Mouse (Mus musculus) hindbrain, embryonic 15.5 days (tissue): ENCODE measurements at regions not wholly inside any gene's neighbourhood (a gene's known extent, or its start where the extent isn't known, plus 50 kb on each side); places are given as distances from the start of the nearest gene placed in this dataset.
A peak's percentile ranks its signal among the peaks of the same experiment; 100 is the strongest.

ENCODE experiments used
- ATAC-seq: fragments of 200-750 bp; cut with Nextera tagmentation; 2 replicates; pipeline ENCODE4 v1.8.0; 2017; ENCODE audit warnings: low read depth, moderate number of reproducible peaks, moderate TSS enrichment; ENCODE audit not compliant: low FRiP score
- H3K27ac ChIP-seq: fragments of 300-500 bp; sonication (generic); replicated peaks from 2 replicates; pipeline ENCODE4 v1.5.1; 2015; ENCODE audit warnings: mild to moderate bottlenecking, inconsistent platforms
- H3K27me3 ChIP-seq: fragments of 300-500 bp; sonication (generic); 2 replicates; pipeline ENCODE4 v1.6.1; 2015; ENCODE audit warnings: control low read depth, inconsistent platforms
- H3K36me3 ChIP-seq: fragments of 300-500 bp; sonication (generic); 2 replicates; pipeline ENCODE4 v1.6.1; 2015; ENCODE audit warnings: control low read depth, inconsistent platforms
- H3K4me1 ChIP-seq: fragments of 300-500 bp; sonication (generic); replicated peaks from 2 replicates; pipeline ENCODE4 v1.6.1; 2015; ENCODE audit warnings: control low read depth, inconsistent platforms
- H3K4me2 ChIP-seq: fragments of 300-500 bp; sonication (generic); 2 replicates; pipeline ENCODE4 v1.6.1; 2015; ENCODE audit warnings: moderate library complexity, mild to moderate bottlenecking, inconsistent platforms
- H3K4me3 ChIP-seq: fragments of 300-500 bp; sonication (generic); 2 replicates; pipeline ENCODE4 v1.5.1; 2015; ENCODE audit warnings: mild to moderate bottlenecking, inconsistent platforms
- H3K9ac ChIP-seq: fragments of 300-500 bp; sonication (generic); 2 replicates; pipeline ENCODE4 v1.6.1; 2015; ENCODE audit warnings: inconsistent platforms
- H3K9me3 ChIP-seq: fragments of 300-500 bp; sonication (generic); 2 replicates; pipeline ENCODE4 v1.6.1; 2016; ENCODE audit warnings: control low read depth, inconsistent platforms
- WGBS: fragments of 180-500 bp; shearing (Covaris S2); methylation state at CpG from one replicate; pipeline ENCODE4 v1.1.7; 2015; 5-methylcytosine and 5-hydroxymethylcytosine counted together

GRCm38 (mm10) chr4:55134339-55134738 lies 189.5 kb downstream of the Zfp462 start:
- ATAC-seq = no peak
- H3K27me3 ChIP-seq = no peaks in the 10 kb centered on the region
- H3K27ac ChIP-seq = no peak overlapping the region
- 96% methylated on average over 4 of the region's 4 CpGs for WGBS
- H3K9me3 ChIP-seq = no peaks in the 10 kb centered on the region
- H3K4me2 ChIP-seq = no peak overlapping the region
- peaks cover 9% of the 10 kb centered on the region; the same call in 1 of the 2 replicates for H3K4me1 ChIP-seq
- H3K4me3 ChIP-seq = no peak overlapping the region
- H3K9ac ChIP-seq = no peak overlapping the region
- H3K36me3 ChIP-seq = no peaks in the 10 kb centered on the region

GRCm38 (mm10) chr4:55134791-55135190 lies 189.9 kb downstream of the Zfp462 start:
- H3K27ac ChIP-seq = no peak overlapping the region
- no peaks in the 10 kb centered on the region for H3K9me3 ChIP-seq
- no peak for ATAC-seq
- no peak overlapping the region for H3K9ac ChIP-seq
- peaks cover 9% of the 10 kb centered on the region; the same call in 1 of the 2 replicates for H3K4me1 ChIP-seq
- H3K36me3 ChIP-seq = no peaks in the 10 kb centered on the region
- WGBS = 60% methylated on average over 4 of the region's 4 CpGs
- no peaks in the 10 kb centered on the region for H3K27me3 ChIP-seq
- H3K4me3 ChIP-seq = no peak overlapping the region
- no peak overlapping the region for H3K4me2 ChIP-seq

- peak; percentile 38; the same call in 1 of the 2 replicates for ATAC-seq
- 0 out of 2 replicates have a peak overlapping the region, but pooled peaks have one; percentile 29 for H3K4me2 ChIP-seq
- H3K4me3 ChIP-seq = no peak overlapping the region
- WGBS = 6% methylated on average over 9 of the region's 9 CpGs
- H3K4me1 ChIP-seq = peaks cover 9% of the 10 kb centered on the region; the same call in 1 of the 2 replicates
- H3K9ac ChIP-seq = no peak overlapping the region
- H3K27ac ChIP-seq = no peak overlapping the region
- H3K9me3 ChIP-seq = no peaks in the 10 kb centered on the region
- H3K27me3 ChIP-seq = 0 out of 2 replicates have a peak, but pooled peaks cover 2% of the 10 kb centered on the region
- H3K36me3 ChIP-seq = no peaks in the 10 kb centered on the region
These were observed 191.4 kb downstream of the Zfp462 start for GRCm38 (mm10) chr4:55136283-55136682.

GRCm38 (mm10) chr4:55137781-55138394 lies 193.0 kb downstream of the Zfp462 start:
- Histone ChIP-seq H3K9ac (no peak overlapping the region), H3K36me3 (no peaks in the 10 kb centered on the region), H3K9me3 (no peaks in the 10 kb centered on the region), H3K4me3 (no peak overlapping the region), H3K27me3 (0 out of 2 replicates have a peak, but pooled peaks cover 2% of the 10 kb centered on the region), H3K4me1 (peaks cover 9% of the 10 kb centered on the region; the same call in 1 of the 2 replicates), H3K4me2 (no peak overlapping the region), H3K27ac (no peak overlapping the region)
- WGBS = 94% methylated on average over 2 of the region's 2 CpGs
- ATAC-seq = no peak

- Histone ChIP-seq H3K4me2 (no peak overlapping the region), H3K4me1 (peaks cover 7% of the 10 kb centered on the region), H3K4me3 (no peak overlapping the region), H3K27me3 (0 out of 2 replicates have a peak, but pooled peaks cover 2% of the 10 kb centered on the region), H3K27ac (no peak overlapping the region), H3K9ac (no peak overlapping the region), H3K36me3 (no peaks in the 10 kb centered on the region), H3K9me3 (no peaks in the 10 kb centered on the region)
- ATAC-seq = no peak
These were observed 196.5 kb downstream of the Zfp462 start for GRCm38 (mm10) chr4:55141317-55141716.

GRCm38 (mm10) chr4:55141923-55142732 lies 197.3 kb downstream of the Zfp462 start:
- no peaks in the 10 kb centered on the region; the same call in 1 of the 2 replicates for H3K4me1 ChIP-seq
- H3K27ac ChIP-seq = no peak overlapping the region
- no peak for ATAC-seq
- H3K27me3 ChIP-seq = 0 out of 2 replicates have a peak, but pooled peaks cover 2% of the 10 kb centered on the region
- no peaks in the 10 kb centered on the region for H3K36me3 ChIP-seq
- 80% methylated on average over 8 of the region's 8 CpGs for WGBS
- H3K4me3 ChIP-seq = no peak overlapping the region
- no peaks in the 10 kb centered on the region for H3K9me3 ChIP-seq
- H3K4me2 ChIP-seq = no peak overlapping the region
- H3K9ac ChIP-seq = no peak overlapping the region

GRCm38 (mm10) chr4:55143400-55143799 lies 198.6 kb downstream of the Zfp462 start:
- H3K9ac ChIP-seq = no peak overlapping the region
- no peak overlapping the region for H3K27ac ChIP-seq
- H3K4me3 ChIP-seq = no peak overlapping the region
- H3K36me3 ChIP-seq = no peaks in the 10 kb centered on the region
- ATAC-seq = no peak
- 0 out of 2 replicates have a peak, but pooled peaks cover 2% of the 10 kb centered on the region for H3K27me3 ChIP-seq
- no peak overlapping the region for H3K4me2 ChIP-seq
- no peaks in the 10 kb centered on the region for H3K9me3 ChIP-seq
- no peaks in the 10 kb centered on the region; the same call in 1 of the 2 replicates for H3K4me1 ChIP-seq

GRCm38 (mm10) chr4:55144995-55145394 lies 200.1 kb downstream of the Zfp462 start:
- no peak overlapping the region for H3K4me2 ChIP-seq
- 38% methylated on average over 1 of the region's 1 CpGs for WGBS
- no peak for ATAC-seq
- no peaks in the 10 kb centered on the region for H3K36me3 ChIP-seq
- no peaks in the 10 kb centered on the region for H3K9me3 ChIP-seq
- no peak overlapping the region for H3K4me3 ChIP-seq
- H3K27me3 ChIP-seq = no peaks in the 10 kb centered on the region
- no peaks in the 10 kb centered on the region; the same call in 1 of the 2 replicates for H3K4me1 ChIP-seq
- no peak overlapping the region for H3K9ac ChIP-seq
- H3K27ac ChIP-seq = no peak overlapping the region

- no peak for ATAC-seq
- no peak overlapping the region for H3K4me2 ChIP-seq
- 35% methylated on average over 8 of the region's 8 CpGs for WGBS
These were observed 201.1 kb downstream of the Zfp462 start for GRCm38 (mm10) chr4:55145968-55146367.

GRCm38 (mm10) chr4:55148380-55148779 lies 201.5 kb upstream of the Rad23b start:
- H3K27me3 ChIP-seq = no peaks in the 10 kb centered on the region
- no peak overlapping the region for H3K9ac ChIP-seq
- no peak overlapping the region for H3K27ac ChIP-seq
- H3K36me3 ChIP-seq = no peaks in the 10 kb centered on the region
- H3K4me1 ChIP-seq = no peaks in the 10 kb centered on the region; the same call in 1 of the 2 replicates
- WGBS = 70% methylated on average over 1 of the region's 1 CpGs
- no peak overlapping the region for H3K4me2 ChIP-seq
- no peak for ATAC-seq
- no peak overlapping the region for H3K4me3 ChIP-seq
- no peaks in the 10 kb centered on the region for H3K9me3 ChIP-seq

More at GRCm38 (mm10) chr4:55145968-55146367, 201.1 kb downstream of the Zfp462 start:
- no peak overlapping the region for H3K4me3 ChIP-seq
- H3K4me1 ChIP-seq = no peaks in the 10 kb centered on the region; the same call in 1 of the 2 replicates
- no peaks in the 10 kb centered on the region for H3K36me3 ChIP-seq
- H3K27me3 ChIP-seq = no peaks in the 10 kb centered on the region
- no peaks in the 10 kb centered on the region for H3K9me3 ChIP-seq
- H3K27ac ChIP-seq = no peak overlapping the region
- no peak overlapping the region for H3K9ac ChIP-seq

- Histone ChIP-seq H3K36me3 (no peaks in the 10 kb centered on the region), H3K4me2 (no peak overlapping the region), H3K27ac (no peak overlapping the region), H3K9me3 (no peaks in the 10 kb centered on the region), H3K9ac (no peak overlapping the region), H3K4me3 (no peak overlapping the region), H3K27me3 (no peaks in the 10 kb centered on the region), H3K4me1 (no peaks in the 10 kb centered on the region)
- 83% methylated on average over 3 of the region's 3 CpGs for WGBS
- no peak for ATAC-seq
These were observed 195.3 kb upstream of the Rad23b start for GRCm38 (mm10) chr4:55154556-55154955.

- H3K9me3 ChIP-seq = no peaks in the 10 kb centered on the region
- H3K9ac ChIP-seq = no peak overlapping the region
- H3K4me1 ChIP-seq = no peaks in the 10 kb centered on the region
- ATAC-seq = no peak
- WGBS = 81% methylated on average over 6 of the region's 6 CpGs
- no peak overlapping the region for H3K4me3 ChIP-seq
- no peak overlapping the region for H3K27ac ChIP-seq
- H3K36me3 ChIP-seq = no peaks in the 10 kb centered on the region
- no peaks in the 10 kb centered on the region for H3K27me3 ChIP-seq
- H3K4me2 ChIP-seq = no peak overlapping the region
These were observed 191.6 kb upstream of the Rad23b start for GRCm38 (mm10) chr4:55158166-55158739.
